Mouse (Mus musculus) stomach, embryonic 14.5 days (tissue): ENCODE data around the gene Trank1. TPM values are rescaled to one million over a fixed set of nuclear protein-coding genes. Genes with fewer than 3 reads are reported as not detected.
A peak's percentile ranks its signal among the peaks of the same experiment; 100 is the strongest.

ENCODE experiments used
- ATAC-seq: fragments of 200-750 bp; cut with Nextera tagmentation; 2 replicates; pipeline ENCODE4 v1.8.0; 2017; ENCODE audit warnings: low read depth, moderate TSS enrichment; ENCODE audit not compliant: insufficient number of reproducible peaks, insufficient read depth, low FRiP score
- H3K27ac ChIP-seq: fragments of 300-500 bp; sonication (generic); 2 replicates; pipeline ENCODE4 v1.5.1; 2014; ENCODE audit warnings: mild to moderate bottlenecking, low read length, moderate library complexity, mixed read lengths
- H3K27me3 ChIP-seq: fragments of 300-500 bp; sonication (generic); 2 replicates; pipeline ENCODE4 v1.6.1; 2014; ENCODE audit warnings: low read length, control low read depth, mixed read lengths; ENCODE audit not compliant: control insufficient read depth, insufficient read depth
- H3K36me3 ChIP-seq: fragments of 300-500 bp; sonication (generic); 2 replicates; pipeline ENCODE4 v1.6.1; 2014; ENCODE audit warnings: mild to moderate bottlenecking, control low read depth, low read length, moderate library complexity, mixed read lengths; ENCODE audit not compliant: control insufficient read depth, insufficient read depth
- H3K4me1 ChIP-seq: fragments of 300-500 bp; sonication (generic); 2 replicates; pipeline ENCODE4 v1.6.1; 2014; ENCODE audit warnings: low read length, control low read depth, mixed read lengths; ENCODE audit not compliant: control insufficient read depth, insufficient read depth
- H3K4me2 ChIP-seq: fragments of 300-500 bp; sonication (generic); replicated peaks from 2 replicates; pipeline ENCODE4 v1.6.1; 2014; ENCODE audit warnings: low read depth, low read length, control low read depth
- H3K4me3 ChIP-seq: fragments of 300-500 bp; sonication (generic); 2 replicates; pipeline ENCODE4 v1.5.1; 2014; ENCODE audit warnings: low read depth, low read length, control low read depth
- H3K9ac ChIP-seq: fragments of 300-500 bp; sonication (generic); replicated peaks from 2 replicates; pipeline ENCODE4 v1.6.1; 2014; ENCODE audit warnings: low read depth, mild to moderate bottlenecking, control low read depth, low read length, moderate library complexity, mixed read lengths
- H3K9me3 ChIP-seq: fragments of 300-500 bp; sonication (generic); 2 replicates; pipeline ENCODE4 v1.6.1; 2016; ENCODE audit warnings: low read depth, low read length, control low read depth; ENCODE audit not compliant: control insufficient read depth
- WGBS: fragments of 180-500 bp; shearing (Covaris S2); extraction: QIAGEN DNeasy Blood & Tissue Kit; methylation state at CpG from one replicate; pipeline ENCODE4 v1.1.7; 2014; 5-methylcytosine and 5-hydroxymethylcytosine counted together
- polyA plus RNA-seq: library from polyadenylated mRNA; unstranded; fragments of >200 nt; fragmentation: Nextera tagmentation; extraction: Ambion mirVana; gene quantifications from 2 replicates; pipeline ENCODE4 v1.2.1, GENCODE M21; 2014

Gene Trank1
- 0.10 and 0.20 TPM in 2 replicates for polyA plus RNA-seq

DNA sequence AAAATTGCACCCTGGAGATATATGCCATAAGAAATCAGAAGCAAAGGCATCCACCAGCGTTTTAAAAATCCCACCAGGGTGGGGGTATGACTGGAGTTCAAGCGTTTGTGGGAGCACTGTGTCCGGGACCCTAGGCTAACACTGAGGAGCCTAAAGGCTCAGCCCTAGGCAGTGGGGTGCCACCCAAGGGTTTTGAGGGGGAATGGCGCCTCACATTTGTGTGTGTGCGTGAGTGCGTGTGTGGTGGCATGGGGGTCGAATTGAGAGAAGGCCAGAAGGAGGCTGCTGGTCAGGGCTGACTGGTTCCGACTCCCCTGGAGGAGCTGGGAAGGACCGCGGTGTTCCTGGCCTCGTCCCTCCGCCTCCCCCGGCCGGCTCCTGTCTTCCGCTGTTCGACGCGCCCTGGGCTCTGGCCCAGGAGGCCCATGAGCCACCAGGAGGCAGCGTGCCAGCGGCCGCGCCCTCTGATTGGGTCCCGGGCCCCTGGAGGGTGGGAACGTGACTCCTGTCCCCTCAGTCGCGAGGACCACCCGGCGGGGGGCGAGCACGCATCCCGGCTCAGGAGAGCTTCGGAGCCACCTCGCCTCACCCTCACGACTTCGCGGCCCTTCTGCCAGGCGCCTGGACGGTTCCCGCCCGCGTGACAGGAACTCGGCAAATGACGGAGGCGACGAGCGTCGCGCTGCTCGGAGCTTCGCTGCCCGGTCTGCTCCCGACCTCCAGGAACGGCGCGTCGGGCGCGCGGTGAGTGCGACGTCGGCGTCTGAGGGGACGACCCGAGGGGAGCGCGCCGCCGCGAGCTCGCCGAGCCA lies at the start of gene Trank1:
TSS of gene Trank1 (plus strand) at position 709 of the 812 bp plus-strand sequence.
- Histone ChIP-seq H3K4me2 (peak within 1 kb of the TSS; percentile 94), H3K36me3 (no peaks in the 10 kb centered on the region), H3K9me3 (peaks cover 12% of the 10 kb centered on the region; the same call in 1 of the 2 replicates), H3K4me1 (0 out of 2 replicates have a peak, but pooled peaks cover 11% of the 10 kb centered on the region), H3K9ac (0 out of 2 replicates have a peak within 1 kb of the TSS, but pooled peaks have one; percentile 10), H3K27ac (no peak within 1 kb of the TSS), H3K4me3 (peak within 1 kb of the TSS; percentile 46), H3K27me3 (peaks cover 40% of the 10 kb centered on the region)
- 12% methylated on average over 72 of the region's 72 CpGs for WGBS
- 0 out of 2 replicates have a peak, but pooled peaks have one; percentile 18 for ATAC-seq

DNA sequence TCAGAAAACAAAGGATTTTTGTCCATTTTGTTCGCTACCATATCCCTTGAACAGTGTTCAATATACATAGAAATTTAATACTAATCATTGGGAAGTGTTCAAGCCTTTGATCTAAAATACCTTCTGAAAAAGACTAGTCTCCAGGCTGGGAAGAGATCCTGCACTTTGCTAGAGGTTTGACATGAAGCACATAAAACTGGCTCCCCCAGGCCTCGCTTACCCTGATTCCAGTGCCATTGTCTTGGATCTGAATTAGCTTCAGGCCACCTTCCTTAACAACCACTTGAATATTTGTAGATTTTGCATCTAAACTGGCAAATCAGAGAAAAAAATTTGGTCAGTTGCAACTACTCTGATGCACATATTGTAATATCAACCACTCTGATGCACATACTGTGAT lies 43.5 kb upstream of the Trank1 start:
- 97% methylated on average over 2 of the region's 2 CpGs for WGBS
- H3K4me3 ChIP-seq, result no peak overlapping the region
- H3K27me3 ChIP-seq, result no peaks in the 10 kb centered on the region
- peaks cover 14% of the 10 kb centered on the region for H3K36me3 ChIP-seq
- H3K4me2 ChIP-seq, result no peak overlapping the region
- peaks cover 6% of the 10 kb centered on the region for H3K4me1 ChIP-seq
- H3K9ac ChIP-seq, result no peak overlapping the region
- H3K9me3 ChIP-seq, result no peaks in the 10 kb centered on the region
- no peak for ATAC-seq
- no peak overlapping the region for H3K27ac ChIP-seq

GRCm38 (mm10) chr9:111270606-111271005 lies 40.9 kb upstream of the Trank1 start:
- peaks cover 13% of the 10 kb centered on the region; the same call in 1 of the 2 replicates for H3K36me3 ChIP-seq
- H3K4me3 ChIP-seq, result peak overlapping the region; percentile 93
- peak overlapping the region; percentile 72 for H3K9ac ChIP-seq
- H3K4me1 ChIP-seq, result peaks cover 26% of the 10 kb centered on the region
- no peak for ATAC-seq
- WGBS, result 10% methylated on average over 5 of the region's 5 CpGs
- peak overlapping the region; percentile 80 for H3K4me2 ChIP-seq
- no peaks in the 10 kb centered on the region for H3K9me3 ChIP-seq
- peak overlapping the region; percentile 94 for H3K27ac ChIP-seq
- no peaks in the 10 kb centered on the region for H3K27me3 ChIP-seq

- Histone ChIP-seq H3K4me1 (peaks cover 26% of the 10 kb centered on the region), H3K4me3 (peak overlapping the region; percentile 93), H3K36me3 (peaks cover 13% of the 10 kb centered on the region; the same call in 1 of the 2 replicates), H3K4me2 (peak overlapping the region; percentile 80), H3K9me3 (no peaks in the 10 kb centered on the region), H3K9ac (peak overlapping the region; percentile 72), H3K27ac (peak overlapping the region; percentile 94), H3K27me3 (no peaks in the 10 kb centered on the region)
- ATAC-seq, result peak; percentile 40
- WGBS, result under 1% methylated on average over 32 of the region's 32 CpGs
Measured at GRCm38 (mm10) chr9:111271056-111271433, 40.5 kb upstream of the Trank1 start.

DNA sequence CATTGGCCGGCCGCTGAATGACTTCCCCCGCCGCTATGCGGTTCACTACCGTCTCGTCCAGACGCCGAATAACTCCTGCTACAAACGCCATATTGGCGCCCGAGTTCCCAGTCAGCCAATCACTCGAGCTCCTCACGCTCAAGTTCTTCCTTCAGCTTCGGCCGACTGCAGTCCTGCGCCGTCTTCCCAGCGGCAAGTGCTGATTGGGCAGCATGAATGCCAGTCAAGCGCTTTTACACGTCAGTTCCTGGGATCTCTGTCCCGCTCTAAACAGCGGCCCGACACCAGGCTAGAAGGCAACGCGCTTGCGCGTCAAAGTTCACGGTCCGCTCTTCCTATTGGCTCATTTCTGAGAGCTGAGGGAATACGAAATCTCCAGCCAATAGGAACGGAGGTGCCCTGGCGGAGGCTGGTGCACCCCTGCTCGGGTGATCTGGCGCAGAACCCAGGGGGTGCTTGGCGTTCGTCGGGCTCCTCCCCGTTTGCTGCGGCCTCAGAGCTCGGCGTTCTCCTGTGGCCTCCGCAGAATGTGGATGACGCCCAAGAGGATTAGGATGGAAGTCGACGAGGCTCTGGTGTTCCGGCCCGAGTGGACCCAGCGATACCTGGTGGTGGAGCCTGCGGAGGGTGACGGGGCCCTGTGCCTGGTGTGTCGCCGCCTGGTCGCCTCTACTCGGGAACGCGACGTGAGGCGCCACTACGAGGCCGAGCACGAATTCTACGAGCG lies 39.9 kb upstream of the Trank1 start, which contains the start of the genes Mlh1 and Epm2aip1:
TSS of gene Mlh1 (minus strand) at position 358 of the 727 bp plus-strand sequence.
TSS of gene Epm2aip1 (plus strand) at position 496 of the 727 bp plus-strand sequence.
- peak; percentile 99 for ATAC-seq
- no peaks in the 10 kb centered on the region for H3K27me3 ChIP-seq
- WGBS, result 0% methylated on average over 64 of the region's 64 CpGs
- H3K4me3 ChIP-seq, result peak within 1 kb of the TSS; percentile 93
- H3K9me3 ChIP-seq, result no peaks in the 10 kb centered on the region
- peak within 1 kb of the TSS; percentile 88 for H3K9ac ChIP-seq
- peaks cover 13% of the 10 kb centered on the region; the same call in 1 of the 2 replicates for H3K36me3 ChIP-seq
- peaks cover 26% of the 10 kb centered on the region for H3K4me1 ChIP-seq
- H3K4me2 ChIP-seq, result peak within 1 kb of the TSS; percentile 86
- peak within 1 kb of the TSS; percentile 94 for H3K27ac ChIP-seq

DNA sequence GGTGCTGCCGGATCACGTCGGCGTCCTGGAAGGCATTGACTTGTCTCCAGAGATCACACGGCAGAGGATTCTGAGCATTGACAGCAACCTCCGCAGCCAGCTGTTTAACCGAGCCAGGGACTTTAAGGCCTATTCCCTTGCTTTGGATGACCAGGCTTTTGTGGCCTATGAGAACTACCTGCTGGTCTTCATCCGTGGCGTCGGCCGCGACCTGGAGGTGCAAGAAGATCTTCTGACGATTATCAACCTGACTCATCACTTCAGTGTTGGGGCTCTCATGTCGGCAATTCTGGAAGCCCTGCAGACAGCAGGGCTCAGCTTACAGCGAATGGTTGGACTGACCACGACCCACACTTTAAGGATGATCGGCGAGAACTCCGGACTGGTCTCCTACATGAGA lies 39.2 kb upstream of the Trank1 start:
- peak overlapping the region; percentile 93 for H3K4me3 ChIP-seq
- H3K9ac ChIP-seq, result peak overlapping the region; percentile 88
- H3K27ac ChIP-seq, result peak overlapping the region; percentile 91
- no peaks in the 10 kb centered on the region for H3K9me3 ChIP-seq
- peaks cover 26% of the 10 kb centered on the region for H3K4me1 ChIP-seq
- no peaks in the 10 kb centered on the region for H3K27me3 ChIP-seq
- H3K36me3 ChIP-seq, result peaks cover 12% of the 10 kb centered on the region; the same call in 1 of the 2 replicates
- no peak for ATAC-seq
- H3K4me2 ChIP-seq, result peak overlapping the region; percentile 86
- WGBS, result 6% methylated on average over 19 of the region's 19 CpGs

GRCm38 (mm10) chr9:111272996-111273785 lies 38.3 kb upstream of the Trank1 start:
- H3K4me1 ChIP-seq, result peaks cover 26% of the 10 kb centered on the region
- H3K27me3 ChIP-seq, result no peaks in the 10 kb centered on the region
- H3K9me3 ChIP-seq, result no peaks in the 10 kb centered on the region
- WGBS, result 62% methylated on average over 15 of the region's 15 CpGs
- peak overlapping the region; percentile 93 for H3K4me3 ChIP-seq
- H3K27ac ChIP-seq, result no peak overlapping the region
- peak overlapping the region; percentile 86 for H3K4me2 ChIP-seq
- H3K36me3 ChIP-seq, result peaks cover 13% of the 10 kb centered on the region
- no peak for ATAC-seq
- H3K9ac ChIP-seq, result peak overlapping the region; percentile 88
